Mouse (Mus musculus): ENCODE results near the gene Ccdc184. TPM values are rescaled to one million over a fixed set of nuclear protein-coding genes. Genes with fewer than 3 reads are reported as not detected.
A peak's percentile ranks its signal among the peaks of the same experiment; 100 is the strongest.

The Ccdc184 gene
- total and polyA plus RNA-seq, 3 experiments: 0.52 TPM; not detected in 2

DNA sequence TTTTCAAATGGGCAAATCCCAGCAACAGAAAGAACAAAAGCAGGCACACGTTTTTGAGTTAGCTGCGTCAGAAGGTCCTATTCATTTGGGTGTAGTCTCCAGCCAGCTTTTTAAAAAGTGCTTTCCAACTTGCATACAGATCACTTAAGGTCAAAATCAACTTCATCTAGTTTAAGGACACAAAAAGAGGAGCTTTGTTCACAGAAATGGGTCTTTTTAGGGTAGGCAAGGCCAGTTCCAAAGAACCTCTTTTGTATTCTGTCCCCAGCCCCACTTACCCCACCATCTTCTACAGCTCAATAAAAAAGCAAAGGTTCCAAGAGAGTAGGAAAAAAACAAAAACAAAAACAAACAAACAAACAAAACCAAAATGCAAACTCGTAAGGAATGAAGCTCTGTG lies 32.3 kb upstream of the Ccdc184 start:
- no peaks in the 10 kb centered on the region for H3K4me1 ChIP-seq (ENCODE audit: control insufficient read depth in 1 of 2, insufficient read depth in 2 of 2, low read length in 2 of 2)
- no peaks in the 10 kb centered on the region for H3K9me3 ChIP-seq (replicated peaks; ENCODE audit: insufficient read depth, low read length)
- H3K36me3 ChIP-seq (ENCODE audit: control insufficient read depth in 1 of 2, insufficient read depth in 2 of 2, low read length in 2 of 2): peaks cover 0 to 24% of the 10 kb centered on the region in 2 experiments; a peak in 2 of 4 replicates
- no peaks in the 10 kb centered on the region for H3K79me2 ChIP-seq (ENCODE audit: control insufficient read depth, insufficient read depth, low read length, poor library complexity)
- H3K27me3 ChIP-seq (ENCODE audit: control insufficient read depth in 1 of 2, insufficient read depth in 2 of 2, low read length in 2 of 2): no peaks in the 10 kb centered on the region
- no peak overlapping the region for H3K9ac ChIP-seq (ENCODE audit: control insufficient read depth, low read depth, low read length, poor library complexity, severe bottlenecking)
- H3K27ac ChIP-seq (ENCODE audit: control insufficient read depth, low read depth, low read length): no peak overlapping the region
- TF ChIP-seq MAFK (IDR thresholded peaks at IDR 0.05; ENCODE audit: borderline replicate concordance, low read depth, low read length) (no peak), USF2 (IDR thresholded peaks at IDR 0.05; ENCODE audit: borderline replicate concordance in 1 of 2, insufficient read depth in 1 of 2, low read depth in 1 of 2, low read length in 2 of 2) (no peak), SIN3A (IDR thresholded peaks at IDR 0.05; ENCODE audit: low read length) (no peak), ZKSCAN1 (IDR thresholded peaks at IDR 0.05; ENCODE audit: low read depth, low read length) (no peak), CHD1 (IDR thresholded peaks at IDR 0.05; ENCODE audit: low read depth, low read length) (no peak), GABPA (IDR thresholded peaks at IDR 0.05; ENCODE audit: low read depth, low read length) (no peak), ELF1 (IDR thresholded peaks at IDR 0.05; ENCODE audit: low read depth, low read length) (no peak), RAD21 (IDR thresholded peaks at IDR 0.05; ENCODE audit: low read depth, low read length) (no peak)
- H3K4me3 ChIP-seq (ENCODE audit: control insufficient read depth in 1 of 2, insufficient read depth in 1 of 2, low read depth in 2 of 2, low read length in 2 of 2): no peak overlapping the region
- no peak for DNase-seq (ENCODE audit: low read depth, low spot score)

DNA sequence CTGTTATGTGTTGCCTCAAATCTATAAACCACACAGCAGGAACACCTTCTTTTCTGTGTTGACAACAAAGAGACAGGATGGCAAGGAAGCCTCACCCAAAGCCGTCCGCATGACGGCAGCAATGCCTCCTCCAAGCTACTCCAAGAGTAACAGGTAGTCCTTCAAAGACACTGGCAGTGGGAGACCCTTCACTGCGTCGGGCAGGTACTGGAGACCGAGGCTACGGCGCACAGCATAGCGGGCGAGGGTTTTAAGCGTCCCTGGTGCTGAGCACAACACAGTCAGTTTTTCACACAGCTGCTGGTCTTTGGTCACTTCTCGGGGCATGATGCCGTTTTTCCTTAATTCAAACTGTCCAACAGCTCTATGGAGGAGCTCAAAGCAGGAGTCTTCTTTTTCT lies 31.3 kb upstream of the Ccdc184 start:
- Histone ChIP-seq H3K27ac (ENCODE audit: control insufficient read depth, low read depth, low read length) (no peak overlapping the region), H3K4me3 (ENCODE audit: control insufficient read depth in 1 of 2, insufficient read depth in 1 of 2, low read depth in 2 of 2, low read length in 2 of 2) (no peak overlapping the region), H3K9me3 (replicated peaks; ENCODE audit: insufficient read depth, low read length) (no peaks in the 10 kb centered on the region), H3K9ac (ENCODE audit: control insufficient read depth, low read depth, low read length, poor library complexity, severe bottlenecking) (no peak overlapping the region), H3K4me1 (ENCODE audit: control insufficient read depth in 1 of 2, insufficient read depth in 2 of 2, low read length in 2 of 2) (0 out of 4 replicates have a peak, but pooled peaks cover 0 to 2% of the 10 kb centered on the region in 2 experiments), H3K79me2 (ENCODE audit: control insufficient read depth, insufficient read depth, low read length, poor library complexity) (no peaks in the 10 kb centered on the region), H3K27me3 (ENCODE audit: control insufficient read depth in 1 of 2, insufficient read depth in 2 of 2, low read length in 2 of 2) (no peaks in the 10 kb centered on the region), H3K36me3 (ENCODE audit: control insufficient read depth in 1 of 2, insufficient read depth in 2 of 2, low read length in 2 of 2) (peaks cover 0 to 24% of the 10 kb centered on the region in 2 experiments; a peak in 2 of 4 replicates)
- TF ChIP-seq HCFC1 (IDR thresholded peaks at IDR 0.05; ENCODE audit: low read depth, low read length) (no peak), POLR2A (IDR thresholded peaks at IDR 0.05; ENCODE audit: control insufficient read depth in 1 of 2, insufficient read depth in 1 of 2, low read depth in 1 of 2, low read length in 2 of 2, poor library complexity in 1 of 2) (0 out of 4 replicates have a peak, but pooled peaks of 1 of the 2 experiments have one; percentile 6)
- no peak for DNase-seq (ENCODE audit: low read depth, low spot score)

DNA sequence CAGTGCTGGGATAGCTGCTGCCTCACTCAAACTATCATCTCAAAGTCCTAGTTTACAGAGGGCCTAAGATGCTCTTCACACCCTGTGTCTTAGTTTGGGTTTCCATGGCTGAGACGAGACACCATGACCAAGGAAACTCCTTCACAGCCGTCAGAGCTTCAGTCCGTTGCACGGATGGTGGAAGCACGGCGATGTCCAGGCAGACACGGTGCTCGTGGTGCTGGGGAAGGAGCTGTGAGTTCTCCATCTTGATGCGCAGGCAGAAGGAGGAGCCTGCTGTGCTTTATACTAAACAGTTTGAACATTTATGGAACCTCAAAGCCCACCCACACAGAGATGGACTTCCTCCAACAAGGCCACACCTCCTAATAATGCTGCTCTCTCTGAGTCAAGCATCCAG lies 30.1 kb upstream of the Ccdc184 start:
- Histone ChIP-seq H3K27ac (ENCODE audit: control insufficient read depth, low read depth, low read length) (no peak overlapping the region), H3K9me3 (replicated peaks; ENCODE audit: insufficient read depth, low read length) (no peaks in the 10 kb centered on the region), H3K4me1 (ENCODE audit: control insufficient read depth in 1 of 2, insufficient read depth in 2 of 2, low read length in 2 of 2) (0 out of 4 replicates have a peak, but pooled peaks cover 0 to 2% of the 10 kb centered on the region in 2 experiments), H3K27me3 (ENCODE audit: control insufficient read depth in 1 of 2, insufficient read depth in 2 of 2, low read length in 2 of 2) (no peaks in the 10 kb centered on the region), H3K36me3 (ENCODE audit: control insufficient read depth in 1 of 2, insufficient read depth in 2 of 2, low read length in 2 of 2) (peaks cover 0 to 23% of the 10 kb centered on the region in 2 experiments; a peak in 2 of 4 replicates), H3K9ac (ENCODE audit: control insufficient read depth, low read depth, low read length, poor library complexity, severe bottlenecking) (no peak overlapping the region), H3K4me3 (ENCODE audit: control insufficient read depth in 1 of 2, insufficient read depth in 1 of 2, low read depth in 2 of 2, low read length in 2 of 2) (no peak overlapping the region), H3K79me2 (ENCODE audit: control insufficient read depth, insufficient read depth, low read length, poor library complexity) (no peaks in the 10 kb centered on the region)
- peak; percentile 48 for DNase-seq (ENCODE audit: low read depth, low spot score)
- TF ChIP-seq POLR2AphosphoS2 (IDR thresholded peaks at IDR 0.05; ENCODE audit: low read length): no peak
- no peak for TF ChIP-seq NELFE (IDR thresholded peaks at IDR 0.05; ENCODE audit: low read depth, low read length)
- no peak for TF ChIP-seq SMC3 (IDR thresholded peaks at IDR 0.05; ENCODE audit: low read depth, low read length)
- no peak for TF ChIP-seq BHLHE40 (IDR thresholded peaks at IDR 0.05; ENCODE audit: borderline replicate concordance, low read depth, low read length)
- TF ChIP-seq MYC (IDR thresholded peaks at IDR 0.05; ENCODE audit: low read depth, low read length): no peak
- no peak for TF ChIP-seq E2F4 (IDR thresholded peaks at IDR 0.05; ENCODE audit: borderline replicate concordance, low read depth, low read length)

Measured in MEL (cell line).